In the genomic region with DNA sequence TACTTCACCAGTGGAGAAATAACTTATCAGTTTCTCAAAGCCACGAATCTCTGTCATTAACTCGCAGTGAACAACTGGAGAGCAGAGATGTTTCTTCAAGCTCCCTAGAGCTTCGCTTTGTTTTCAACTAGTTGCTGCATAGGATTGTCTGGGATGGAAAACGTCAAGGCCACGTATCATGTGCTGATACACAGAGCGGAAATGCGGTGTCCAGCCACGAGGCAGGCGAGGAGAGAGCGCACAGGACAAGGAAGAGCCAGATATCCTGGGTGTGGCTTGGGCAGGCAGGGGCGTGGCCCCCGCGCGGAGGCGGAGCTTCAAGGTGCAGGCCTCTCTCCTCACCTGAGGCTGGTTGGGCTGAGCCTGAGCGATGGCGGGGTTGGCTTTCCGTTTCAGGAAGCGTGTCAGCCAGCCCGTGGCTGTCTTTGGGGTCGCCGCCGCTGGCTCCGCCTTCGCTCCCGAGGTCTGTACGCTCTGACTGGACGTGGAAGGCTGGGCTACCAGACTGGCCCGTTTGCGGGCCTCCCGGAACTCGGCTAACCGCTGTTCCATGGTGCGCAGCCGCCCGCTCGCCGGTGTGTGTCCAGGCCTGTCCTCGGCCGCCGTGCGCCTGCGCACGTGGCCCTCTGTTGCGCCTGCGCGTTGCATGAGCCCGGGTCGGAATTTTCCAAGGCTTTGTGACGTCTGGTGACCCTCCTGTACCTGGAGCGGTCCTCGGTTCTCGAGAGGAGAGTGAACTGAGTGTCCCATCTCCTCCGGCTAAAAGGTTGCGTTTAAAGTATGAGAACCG, we compare ENCODE assay signal across 8 mouse cellular contexts. TPM values are rescaled to one million over a fixed set of nuclear protein-coding genes. Genes with fewer than 3 reads are reported as not detected.
DNase-seq lines count a peak whose midpoint lies in the region; ATAC-seq lines count a peak whose summit lies in the region.

No protein-coding gene starts in this region.

- peak overlapping the region; percentile 79 for H3K4me2 ChIP-seq in heart, embryonic 14.5 days (ENCODE audit: low read length)
- H3K4me2 ChIP-seq in liver, embryonic 13.5 days, result peak overlapping the region; percentile 81
- peak overlapping the region; percentile 89 for H3K4me2 ChIP-seq in stomach, embryonic 16.5 days (ENCODE audit: low read depth, low read length)

- peaks cover 4 to 9% of the 10 kb centered on the region in 2 experiments for H3K4me1 ChIP-seq in heart, embryonic 14.5 days (ENCODE audit: control insufficient read depth in 2 of 2, insufficient read depth in 2 of 2, low read length in 2 of 2)
- H3K4me1 ChIP-seq in liver, embryonic 13.5 days (replicated peaks), result peaks cover 49% of the 10 kb centered on the region
- H3K4me1 ChIP-seq in stomach, embryonic 16.5 days (ENCODE audit: control insufficient read depth, insufficient read depth, low read length), result peaks cover 17% of the 10 kb centered on the region

- H3K4me3 ChIP-seq in heart, embryonic 14.5 days (ENCODE audit: control insufficient read depth in 1 of 2, insufficient read depth in 1 of 2, low read depth in 1 of 2, low read length in 2 of 2), result peak overlapping the region; percentile 47 to 57
- peak overlapping the region; percentile 65 for H3K4me3 ChIP-seq in liver, embryonic 13.5 days (replicated peaks)
- peak overlapping the region; percentile 59 for H3K4me3 ChIP-seq in stomach, embryonic 16.5 days (replicated peaks; ENCODE audit: low read length)

- 2% methylated on average over 56 of the region's 56 CpGs for WGBS in heart, embryonic 14.5 days
- WGBS in liver, embryonic 13.5 days (ENCODE audit: insufficient replicate concordance), result under 1% methylated on average over 56 of the region's 56 CpGs
- 1% methylated on average over 56 of the region's 56 CpGs for WGBS in stomach, embryonic 16.5 days

- peak overlapping the region; percentile 70 for H3K9ac ChIP-seq in heart, embryonic 14.5 days (ENCODE audit: low read length)
- H3K9ac ChIP-seq in liver, embryonic 13.5 days, result peak overlapping the region; percentile 69
- H3K9ac ChIP-seq in stomach, embryonic 16.5 days (ENCODE audit: low read length), result peak overlapping the region; percentile 81

- no peaks in the 10 kb centered on the region for H3K27me3 ChIP-seq in heart, embryonic 14.5 days (ENCODE audit: control insufficient read depth, insufficient read depth, low read length)
- H3K27me3 ChIP-seq in liver, embryonic 13.5 days, result no peaks in the 10 kb centered on the region
- no peaks in the 10 kb centered on the region for H3K27me3 ChIP-seq in stomach, embryonic 16.5 days (ENCODE audit: control insufficient read depth, insufficient read depth, low read length)

- no peaks in the 10 kb centered on the region for H3K9me3 ChIP-seq in heart, embryonic 14.5 days (ENCODE audit: control insufficient read depth, low read length)
- H3K9me3 ChIP-seq in liver, embryonic 13.5 days (replicated peaks), result no peaks in the 10 kb centered on the region
- no peaks in the 10 kb centered on the region for H3K9me3 ChIP-seq in stomach, embryonic 16.5 days (replicated peaks; ENCODE audit: control insufficient read depth, low read length)

- peak; percentile 71 for DNase-seq in c-Kit-negative CD71-positive TER-119-positive erythroid progenitor cells, embryonic 14.5 days (ENCODE audit: low read depth, low spot score)
- peak; percentile 85 for DNase-seq in fibroblast of lung, adult 2 months (ENCODE audit: low read depth)
- DNase-seq in kidney, postnatal 14 days, result peak; percentile 97
- DNase-seq in liver, embryonic 13.5 days, result peak; percentile 88
- peak; percentile 93 for DNase-seq in neural tube, embryonic 10.5 days (ENCODE audit: extremely low spot score, low spot score)

- peaks cover 9% of the 10 kb centered on the region; the same call in 1 of the 2 replicates for H3K36me3 ChIP-seq in heart, embryonic 14.5 days (ENCODE audit: control insufficient read depth, insufficient read depth, low read length)
- H3K36me3 ChIP-seq in liver, embryonic 13.5 days, result no peaks in the 10 kb centered on the region
- no peaks in the 10 kb centered on the region for H3K36me3 ChIP-seq in stomach, embryonic 16.5 days (ENCODE audit: control insufficient read depth, insufficient read depth, low read length)

- H3K27ac ChIP-seq in heart, embryonic 14.5 days (replicated peaks in 1 of 2; ENCODE audit: control insufficient read depth in 1 of 2, insufficient read depth in 1 of 2, low read depth in 2 of 2, low read length in 2 of 2), result peak overlapping the region; percentile 87 to 91
- H3K27ac ChIP-seq in liver, embryonic 13.5 days, result peak overlapping the region; percentile 86
- H3K27ac ChIP-seq in stomach, embryonic 16.5 days (ENCODE audit: low read length), result peak overlapping the region; percentile 97

- ATAC-seq in CD4-positive, CD25-positive, alpha-beta regulatory T cell, adult 4 months, result peak; percentile 95
- ATAC-seq in heart, embryonic 14.5 days (ENCODE audit: insufficient number of reproducible peaks, insufficient read depth, low FRiP score, low read depth), result peak; percentile 94
- ATAC-seq in liver, embryonic 13.5 days (ENCODE audit: low read depth), result peak; percentile 97
- peak; percentile 98 for ATAC-seq in stomach, embryonic 16.5 days (ENCODE audit: insufficient read depth, low FRiP score)

RNA-seq across cellular contexts. Expression of a gene that starts 55.6 kb away (rescaled TPM):
- 10 to 100 TPM; 23.8 to 34.8 TPM for polyA plus RNA-seq in CD4-positive, CD25-positive, alpha-beta regulatory T cell, adult 4 months (2017; shearing (Covaris generic))
- 11.8 and 12.4 TPM in 2 replicates for polyA plus RNA-seq in heart, embryonic 14.5 days (2014; fragmentation: Nextera tagmentation; extraction: Ambion mirVana)
- 3.7 and 4.1 TPM in 2 replicates for polyA plus RNA-seq in liver, embryonic 13.5 days (2015; fragmentation: Nextera tagmentation; extraction: Ambion mirVana)
- polyA plus RNA-seq in stomach, embryonic 16.5 days (2015; fragmentation: Nextera tagmentation; extraction: Ambion mirVana), result 12.9 and 13.5 TPM in 2 replicates

Comparison
In these comparisons a context has a peak if more than half of its experiments do, and no peak if none do; other contexts are left out.
1. Peak in every context shown above with its lines: DNase-seq, ATAC-seq, H3K4me3 ChIP-seq and H3K27ac ChIP-seq.